Mouse (Mus musculus) neural tube, embryonic 15.5 days (tissue): ENCODE results near the gene AI854703. TPM values are rescaled to one million over a fixed set of nuclear protein-coding genes. Genes with fewer than 3 reads are reported as not detected.

Experiments
- ATAC-seq: fragments of 200-750 bp; cut with Nextera tagmentation; 2 replicates; pipeline ENCODE4 v1.8.0; 2017; ENCODE audit warnings: mild to moderate bottlenecking, moderate TSS enrichment, moderate library complexity; ENCODE audit not compliant: low FRiP score
- H3K27ac ChIP-seq: fragments of 300-500 bp; sonication (generic); replicated peaks from 2 replicates; pipeline ENCODE4 v1.5.1; 2015; ENCODE audit warnings: mild to moderate bottlenecking, inconsistent platforms
- H3K27me3 ChIP-seq: fragments of 300-500 bp; sonication (generic); replicated peaks from 2 replicates; pipeline ENCODE4 v1.6.1; 2015; ENCODE audit warnings: inconsistent platforms
- H3K36me3 ChIP-seq: fragments of 300-500 bp; sonication (generic); 2 replicates; pipeline ENCODE4 v1.6.1; 2015; ENCODE audit warnings: inconsistent platforms
- H3K4me1 ChIP-seq: fragments of 300-500 bp; sonication (generic); 2 replicates; pipeline ENCODE4 v1.6.1; 2015; ENCODE audit warnings: inconsistent platforms
- H3K4me2 ChIP-seq: fragments of 300-500 bp; sonication (generic); 2 replicates; pipeline ENCODE4 v1.6.1; 2015; ENCODE audit warnings: inconsistent platforms, mild to moderate bottlenecking, moderate library complexity
- H3K4me3 ChIP-seq: fragments of 300-500 bp; sonication (generic); replicated peaks from 2 replicates; pipeline ENCODE4 v1.5.1; 2015; ENCODE audit warnings: mild to moderate bottlenecking, inconsistent platforms
- H3K9ac ChIP-seq: fragments of 300-500 bp; sonication (generic); replicated peaks from 2 replicates; pipeline ENCODE4 v1.6.1; 2015; ENCODE audit warnings: mild to moderate bottlenecking, inconsistent platforms
- H3K9me3 ChIP-seq: fragments of 300-500 bp; sonication (generic); replicated peaks from 2 replicates; pipeline ENCODE4 v1.6.1; 2016; ENCODE audit warnings: inconsistent platforms
- WGBS: fragments of 180-500 bp; shearing (Covaris S2); methylation state at CpG from one replicate; pipeline ENCODE4 v1.1.7; 2015; ENCODE audit warnings: mixed read lengths; 5-methylcytosine and 5-hydroxymethylcytosine counted together
- polyA plus RNA-seq: library from polyadenylated mRNA; unstranded; fragments of >200 nt; fragmentation: Nextera tagmentation; extraction: Ambion mirVana; gene quantifications from 2 replicates; pipeline ENCODE4 v1.2.1, GENCODE M21; 2015

AI854703 gene
- polyA plus RNA-seq, 1 experiment from 2014 or later: 31.4 TPM

- Histone ChIP-seq H3K4me1 (no peaks in the 10 kb centered on the region), H3K4me2 (no peak overlapping the region), H3K27me3 (no peaks in the 10 kb centered on the region), H3K9me3 (no peaks in the 10 kb centered on the region), H3K27ac (no peak overlapping the region), H3K9ac (no peak overlapping the region), H3K36me3 (no peaks in the 10 kb centered on the region), H3K4me3 (no peak overlapping the region)
- no peak for ATAC-seq
- 70% methylated on average over 2 of the region's 2 CpGs for WGBS
These were observed 12.0 kb downstream of the AI854703 start for GRCm38 (mm10) chr6:48638553-48638952.

GRCm38 (mm10) chr6:48641391-48641790 is 14.8 kb downstream of the AI854703 start:
- no peak for ATAC-seq
- Histone ChIP-seq H3K4me2 (no peak overlapping the region), H3K27ac (no peak overlapping the region), H3K9ac (no peak overlapping the region), H3K36me3 (no peaks in the 10 kb centered on the region), H3K4me3 (no peak overlapping the region), H3K27me3 (no peaks in the 10 kb centered on the region), H3K9me3 (no peaks in the 10 kb centered on the region), H3K4me1 (no peaks in the 10 kb centered on the region)
- 84% methylated on average over 6 of the region's 6 CpGs for WGBS

GRCm38 (mm10) chr6:48642764-48643292 is 16.3 kb downstream of the AI854703 start:
- peak; percentile 65; the same call in 1 of the 2 replicates for ATAC-seq
- H3K4me3 ChIP-seq: no peak overlapping the region
- no peaks in the 10 kb centered on the region for H3K27me3 ChIP-seq
- no peaks in the 10 kb centered on the region for H3K9me3 ChIP-seq
- H3K4me2 ChIP-seq: no peak overlapping the region
- 23% methylated on average over 4 of the region's 4 CpGs for WGBS
- H3K9ac ChIP-seq: no peak overlapping the region
- H3K4me1 ChIP-seq: no peaks in the 10 kb centered on the region
- H3K27ac ChIP-seq: no peak overlapping the region
- no peaks in the 10 kb centered on the region for H3K36me3 ChIP-seq

GRCm38 (mm10) chr6:48645660-48646308 is 19.2 kb downstream of the AI854703 start:
- Histone ChIP-seq H3K9me3 (no peaks in the 10 kb centered on the region), H3K4me2 (no peak overlapping the region), H3K4me1 (no peaks in the 10 kb centered on the region), H3K36me3 (no peaks in the 10 kb centered on the region), H3K4me3 (no peak overlapping the region), H3K27ac (no peak overlapping the region), H3K27me3 (no peaks in the 10 kb centered on the region), H3K9ac (no peak overlapping the region)
- WGBS: 17% methylated on average over 12 of the region's 12 CpGs
- peak; percentile 45; the same call in 1 of the 2 replicates for ATAC-seq

GRCm38 (mm10) chr6:48646309-48646690 is 19.7 kb downstream of the AI854703 start:
- Histone ChIP-seq H3K4me2 (no peak overlapping the region), H3K36me3 (no peaks in the 10 kb centered on the region), H3K9ac (no peak overlapping the region), H3K27me3 (no peaks in the 10 kb centered on the region), H3K4me1 (no peaks in the 10 kb centered on the region), H3K27ac (no peak overlapping the region), H3K4me3 (no peak overlapping the region), H3K9me3 (no peaks in the 10 kb centered on the region)
- 87% methylated on average over 4 of the region's 4 CpGs for WGBS
- no peak for ATAC-seq

GRCm38 (mm10) chr6:48646995-48647394 is 20.4 kb downstream of the AI854703 start, which contains the start of gene Gimap8:
Gimap8 (plus strand) TSS chr6:48647234.
- Histone ChIP-seq H3K36me3 (no peaks in the 10 kb centered on the region), H3K27ac (no peak within 1 kb of the TSS), H3K4me2 (no peak within 1 kb of the TSS), H3K4me1 (no peaks in the 10 kb centered on the region), H3K27me3 (no peaks in the 10 kb centered on the region), H3K4me3 (no peak within 1 kb of the TSS), H3K9me3 (no peaks in the 10 kb centered on the region), H3K9ac (no peak within 1 kb of the TSS)
- ATAC-seq: no peak
- WGBS: 51% methylated on average over 3 of the region's 3 CpGs

GRCm38 (mm10) chr6:48647611-48648010 is 21.0 kb downstream of the AI854703 start:
- Histone ChIP-seq H3K36me3 (no peaks in the 10 kb centered on the region), H3K4me2 (no peak overlapping the region), H3K27me3 (no peaks in the 10 kb centered on the region), H3K27ac (no peak overlapping the region), H3K9ac (no peak overlapping the region), H3K4me1 (no peaks in the 10 kb centered on the region), H3K9me3 (no peaks in the 10 kb centered on the region), H3K4me3 (no peak overlapping the region)
- no peak for ATAC-seq
- WGBS: 88% methylated on average over 2 of the region's 2 CpGs

GRCm38 (mm10) chr6:48648779-48649178 is 22.2 kb downstream of the AI854703 start:
- Histone ChIP-seq H3K4me1 (no peaks in the 10 kb centered on the region), H3K4me3 (no peak overlapping the region), H3K9me3 (no peaks in the 10 kb centered on the region), H3K9ac (no peak overlapping the region), H3K36me3 (no peaks in the 10 kb centered on the region), H3K27ac (no peak overlapping the region), H3K4me2 (no peak overlapping the region), H3K27me3 (no peaks in the 10 kb centered on the region)
- WGBS: 90% methylated on average over 4 of the region's 4 CpGs
- ATAC-seq: no peak

GRCm38 (mm10) chr6:48650041-48650440 is 23.5 kb downstream of the AI854703 start:
- Histone ChIP-seq H3K27ac (no peak overlapping the region), H3K9me3 (no peaks in the 10 kb centered on the region), H3K9ac (no peak overlapping the region), H3K4me3 (no peak overlapping the region), H3K36me3 (no peaks in the 10 kb centered on the region), H3K4me2 (no peak overlapping the region), H3K27me3 (no peaks in the 10 kb centered on the region), H3K4me1 (no peaks in the 10 kb centered on the region)
- no peak for ATAC-seq
- 93% methylated on average over 9 of the region's 9 CpGs for WGBS

GRCm38 (mm10) chr6:48658721-48659120 is 32.2 kb downstream of the AI854703 start:
- Histone ChIP-seq H3K27ac (no peak overlapping the region), H3K27me3 (no peaks in the 10 kb centered on the region), H3K4me2 (no peak overlapping the region), H3K36me3 (no peaks in the 10 kb centered on the region), H3K4me3 (no peak overlapping the region), H3K9ac (no peak overlapping the region), H3K4me1 (no peaks in the 10 kb centered on the region), H3K9me3 (no peaks in the 10 kb centered on the region)
- no peak for ATAC-seq
- WGBS: 86% methylated on average over 5 of the region's 5 CpGs

GRCm38 (mm10) chr6:48664750-48665149 is 38.2 kb downstream of the AI854703 start:
- no peaks in the 10 kb centered on the region for H3K27me3 ChIP-seq
- no peak for ATAC-seq
- H3K4me1 ChIP-seq: no peaks in the 10 kb centered on the region
- H3K4me3 ChIP-seq: no peak overlapping the region
- no peak overlapping the region for H3K27ac ChIP-seq
- H3K4me2 ChIP-seq: no peak overlapping the region
- 87% methylated on average over 4 of the region's 4 CpGs for WGBS
- H3K9ac ChIP-seq: no peak overlapping the region
- H3K36me3 ChIP-seq: no peaks in the 10 kb centered on the region
- H3K9me3 ChIP-seq: no peaks in the 10 kb centered on the region

- H3K36me3 ChIP-seq: no peaks in the 10 kb centered on the region
- no peak overlapping the region for H3K4me3 ChIP-seq
- H3K9me3 ChIP-seq: no peaks in the 10 kb centered on the region
- no peaks in the 10 kb centered on the region for H3K27me3 ChIP-seq
- 94% methylated on average over 9 of the region's 9 CpGs for WGBS
- ATAC-seq: no peak
- H3K4me2 ChIP-seq: no peak overlapping the region
- no peak overlapping the region for H3K9ac ChIP-seq
- no peak overlapping the region for H3K27ac ChIP-seq
- H3K4me1 ChIP-seq: no peaks in the 10 kb centered on the region
These were observed 38.9 kb downstream of the AI854703 start for GRCm38 (mm10) chr6:48665471-48665870.
